Comparison of ENCODE assay signal across 9 mouse cellular contexts in genomic region chr15:103514119-103514518, GRCm38 (mm10). TPM values are rescaled to one million over a fixed set of nuclear protein-coding genes. Genes with fewer than 3 reads are reported as not detected.
DNase-seq lines count a peak whose midpoint lies in the region; ATAC-seq and TF ChIP-seq lines count a peak whose summit lies in the region.
"Had no signal": no experiment of that assay in that cellular context is flagged by ENCODE, and none has a peak within 500 bp of the region (broad histone marks: within the 10 kb centered on the region; RNA-seq: fewer than 3 reads in every experiment).

No protein-coding gene starts in this region.

- H3K36me3 ChIP-seq in hindbrain, embryonic 16.5 days (ENCODE audit: control insufficient read depth, insufficient read depth, low read length): no peaks in the 10 kb centered on the region

- TF ChIP-seq POLR2A in cortical plate, adult 2 months (IDR thresholded peaks at IDR 0.05; ENCODE audit: extremely low read depth, insufficient read depth, low read length): peak; percentile 95

- peak; percentile 66 for DNase-seq in adrenal gland, adult 8-10 months
- DNase-seq in gastrocnemius, postnatal 10 days: peak; percentile 62
- DNase-seq in left cerebral cortex, adult 18-20 months (ENCODE audit: low spot score in 2 of 2): peak; percentile 65 to 66
- DNase-seq in lung, postnatal 36 days: peak; percentile 84
- peak; percentile 76 for DNase-seq in right cerebral cortex, adult 18-20 months
- DNase-seq in MN1 (ENCODE audit: low spot score): no peak

- peak overlapping the region; percentile 44; the same call in 1 of the 2 replicates for H3K9ac ChIP-seq in hindbrain, embryonic 16.5 days (ENCODE audit: low read depth, low read length)

- no peak for TF ChIP-seq CTCF in cortical plate, adult 2 months (IDR thresholded peaks at IDR 0.05; ENCODE audit: extremely low read depth, insufficient read depth, low read length)

- no peak overlapping the region for H3K27ac ChIP-seq in cortical plate, adult 2 months (ENCODE audit: insufficient read depth, low read length)
- peak overlapping the region; percentile 64 for H3K27ac ChIP-seq in hindbrain, embryonic 16.5 days (ENCODE audit: low read depth, low read length)

- peaks cover 8% of the 10 kb centered on the region; the same call in 1 of the 2 replicates for H3K4me1 ChIP-seq in cortical plate, adult 2 months (ENCODE audit: control insufficient read depth, insufficient read depth, low read length)
- H3K4me1 ChIP-seq in hindbrain, embryonic 16.5 days (ENCODE audit: control insufficient read depth, insufficient read depth, low read depth, low read length): peaks cover 39% of the 10 kb centered on the region

- 3% methylated on average over 10 of the region's 10 CpGs for WGBS in hindbrain, embryonic 16.5 days

- peak overlapping the region; percentile 54 for H3K4me2 ChIP-seq in hindbrain, embryonic 16.5 days (ENCODE audit: low read length)

- H3K27me3 ChIP-seq in hindbrain, embryonic 16.5 days (replicated peaks; ENCODE audit: control insufficient read depth, insufficient read depth, low read length): no peaks in the 10 kb centered on the region

- peak; percentile 90 for ATAC-seq in hindbrain, embryonic 16.5 days

- no peaks in the 10 kb centered on the region for H3K9me3 ChIP-seq in hindbrain, embryonic 16.5 days (ENCODE audit: control insufficient read depth, low read length)

- peak overlapping the region; percentile 16; the same call in 1 of the 2 replicates for H3K4me3 ChIP-seq in cortical plate, adult 2 months (ENCODE audit: insufficient read depth, low read length)
- H3K4me3 ChIP-seq in hindbrain, embryonic 16.5 days (ENCODE audit: low read length): peak overlapping the region; percentile 30
- H3K4me3 ChIP-seq: erythroblast, embryonic 14.5 days had no signal

RNA-seq across cellular contexts. Expression of gene Pde1b, which starts 11.3 kb away (rescaled TPM):
- 10 to 100 TPM in 2 of 4 experiments, 1 to 10 TPM in 2; 6.0 to 15.8 (median 10.5) TPM for total RNA-seq in adrenal gland, adult 8-10 months (2022)
- polyA plus RNA-seq in cortical plate, adult 2 months (2012; rRNA removed): 129 and 208 TPM in 2 replicates
- total RNA-seq in gastrocnemius, postnatal 10 days (2021): 1 to 10 TPM; 1.2 to 2.2 TPM
- 89.3 and 91.0 TPM in 2 replicates for polyA plus RNA-seq in hindbrain, embryonic 16.5 days (2015; fragmentation: Nextera tagmentation; extraction: Ambion mirVana)
- total RNA-seq in left cerebral cortex, adult 18-20 months (2021): 100 to 1,000 TPM; 181 to 227 TPM

RNA-seq across cellular contexts. Expression of gene Ppp1r1a, which starts 23.7 kb away (rescaled TPM):
- 10 to 100 TPM in 3 of 4 experiments, 1 to 10 TPM in 1; 5.1 to 14.2 (median 12.8) TPM for total RNA-seq in adrenal gland, adult 8-10 months (2022)
- polyA plus RNA-seq in cortical plate, adult 2 months (2012; rRNA removed): 171 and 174 TPM in 2 replicates
- 10 to 100 TPM; 50.9 to 64.0 TPM for total RNA-seq in gastrocnemius, postnatal 10 days (2021)
- 143 and 161 TPM in 2 replicates for polyA plus RNA-seq in hindbrain, embryonic 16.5 days (2015; fragmentation: Nextera tagmentation; extraction: Ambion mirVana)
- total RNA-seq in left cerebral cortex, adult 18-20 months (2021): 100 to 1,000 TPM; 133 to 147 TPM
- polyA plus RNA-seq: erythroblast, embryonic 14.5 days had no signal

RNA-seq across cellular contexts. Expression of gene Glycam1, which starts 50.8 kb away (rescaled TPM):
- total RNA-seq in adrenal gland, adult 8-10 months (2022): not detected
- polyA plus RNA-seq in cortical plate, adult 2 months (2012; rRNA removed): 0.40 and 0.44 TPM in 2 replicates
- not detected for total RNA-seq in gastrocnemius, postnatal 10 days (2021)
- not detected in 2 replicates for polyA plus RNA-seq in hindbrain, embryonic 16.5 days (2015; fragmentation: Nextera tagmentation; extraction: Ambion mirVana)
- not detected for total RNA-seq in left cerebral cortex, adult 18-20 months (2021)
- polyA plus RNA-seq: erythroblast, embryonic 14.5 days had no signal

Comparison
In these comparisons a context has a peak if more than half of its experiments do, and no peak if none do; other contexts are left out.
1. RNA of gene Pde1b, which starts 11.3 kb away (total RNA-seq): 181 to 227 TPM in left cerebral cortex, adult 18-20 months; 6.0 to 15.8 TPM in adrenal gland, adult 8-10 months and 1.2 to 2.2 TPM in gastrocnemius, postnatal 10 days; every median in the first group is over 10 times any median in the second.